Mouse (Mus musculus) ovary, postnatal 14 days (tissue): ENCODE results near the gene 2310030G06Rik.

ENCODE experiments used
- DNase-seq: peaks from one replicate; pipeline ENCODE4 v3.0.0; 2022; ENCODE audit warnings: low spot score

Gene 2310030G06Rik

GRCm38 (mm10) chr9:50742261-50742660, 4.1 kb downstream of the 2310030G06Rik start:
- DNase-seq, result no peak

- DNase-seq, result no peak
Observed at GRCm38 (mm10) chr9:50740867-50741784, 5.2 kb downstream of the 2310030G06Rik start.

- peak; percentile 96 for DNase-seq
Observed at GRCm38 (mm10) chr9:50738914-50739870, 7.1 kb downstream of the 2310030G06Rik start, which contains the start of gene Dixdc1. TSS of gene Dixdc1 (minus strand) at chr9:50739517.

GRCm38 (mm10) chr9:50734989-50735388, 11.3 kb downstream of the 2310030G06Rik start:
- DNase-seq, result no peak

GRCm38 (mm10) chr9:50732560-50732959, 13.8 kb downstream of the 2310030G06Rik start:
- no peak for DNase-seq

- no peak for DNase-seq
Observed at GRCm38 (mm10) chr9:50729600-50729999, 16.7 kb downstream of the 2310030G06Rik start.

- peak; percentile 54 for DNase-seq
Observed at GRCm38 (mm10) chr9:50727925-50728651, 18.2 kb downstream of the 2310030G06Rik start.

GRCm38 (mm10) chr9:50727171-50727924, 19.0 kb downstream of the 2310030G06Rik start:
- DNase-seq, result no peak

- DNase-seq, result no peak
Observed at GRCm38 (mm10) chr9:50725921-50726590, 20.3 kb downstream of the 2310030G06Rik start.

GRCm38 (mm10) chr9:50724661-50725330, 21.5 kb downstream of the 2310030G06Rik start:
- DNase-seq, result no peak

- no peak for DNase-seq
Observed at GRCm38 (mm10) chr9:50724147-50724546, 22.2 kb downstream of the 2310030G06Rik start.

GRCm38 (mm10) chr9:50723406-50723805, 22.9 kb downstream of the 2310030G06Rik start:
- peak; percentile 79 for DNase-seq

- DNase-seq, result no peak
Observed at GRCm38 (mm10) chr9:50722451-50722911, 23.9 kb downstream of the 2310030G06Rik start.

- DNase-seq, result no peak
Observed at GRCm38 (mm10) chr9:50721061-50721460, 25.3 kb downstream of the 2310030G06Rik start.

- DNase-seq, result no peak
Observed at GRCm38 (mm10) chr9:50718878-50719277, 27.5 kb downstream of the 2310030G06Rik start.

GRCm38 (mm10) chr9:50714188-50714587, 32.1 kb downstream of the 2310030G06Rik start:
- DNase-seq, result no peak

GRCm38 (mm10) chr9:50711337-50711736, 35.0 kb downstream of the 2310030G06Rik start:
- no peak for DNase-seq

GRCm38 (mm10) chr9:50709108-50709507, 37.2 kb downstream of the 2310030G06Rik start:
- DNase-seq, result no peak

- no peak for DNase-seq
Observed at GRCm38 (mm10) chr9:50704907-50705306, 41.4 kb downstream of the 2310030G06Rik start.
